Comparison of ENCODE assay signal across 26 mouse cellular contexts in genomic region chr7:126463547-126463946, GRCm38 (mm10). TPM values are rescaled to one million over a fixed set of nuclear protein-coding genes. Genes with fewer than 3 reads are reported as not detected.
DNase-seq lines count a peak whose midpoint lies in the region; ATAC-seq lines count a peak whose summit lies in the region.
"Had no signal": no experiment of that assay in that cellular context is flagged by ENCODE, and none has a peak within 500 bp of the region (broad histone marks: within the 10 kb centered on the region; RNA-seq: fewer than 3 reads in every experiment).

No protein-coding gene starts in this region.

- peaks cover 100% of the 10 kb centered on the region for H3K4me1 ChIP-seq in megakaryocyte, embryonic 14.5 days
- H3K4me1 ChIP-seq in limb, embryonic 12.5 days (replicated peaks), result peaks cover 37% of the 10 kb centered on the region
- H3K4me1 ChIP-seq: forebrain, embryonic 12.5 days; neural tube, embryonic 15.5 days had no signal

- H3K27ac ChIP-seq in limb, embryonic 12.5 days, result peak overlapping the region; percentile 51
- H3K27ac ChIP-seq: forebrain, embryonic 12.5 days; hindbrain, embryonic 10.5 days; hindbrain, postnatal 0 days; intestine, embryonic 15.5 days; lung, embryonic 15.5 days; neural tube, embryonic 15.5 days; stomach, embryonic 15.5 days had no signal

- peak overlapping the region; percentile 35; the same call in 1 of the 2 replicates for H3K9ac ChIP-seq in limb, embryonic 12.5 days (replicated peaks)
- H3K9ac ChIP-seq: forebrain, embryonic 12.5 days; intestine, embryonic 15.5 days; lung, embryonic 15.5 days; neural tube, embryonic 15.5 days; stomach, embryonic 15.5 days had no signal

- H3K27me3 ChIP-seq in megakaryocyte, embryonic 14.5 days (replicated peaks), result peaks cover 6% of the 10 kb centered on the region
- H3K27me3 ChIP-seq in limb, embryonic 12.5 days, result peaks cover 6% of the 10 kb centered on the region; the same call in 1 of the 2 replicates
- H3K27me3 ChIP-seq: intestine, embryonic 15.5 days; lung, embryonic 15.5 days; neural tube, embryonic 15.5 days; stomach, embryonic 15.5 days had no signal

- ATAC-seq in megakaryocyte, adult 5-6 weeks (ENCODE audit: poor library complexity, severe bottlenecking), result no peak
- no peak for ATAC-seq in limb, embryonic 12.5 days (ENCODE audit: insufficient number of reproducible peaks, insufficient read depth, low FRiP score, low TSS enrichment, low read depth)
- ATAC-seq: hindbrain, postnatal 0 days; intestine, embryonic 15.5 days had no signal

- 39% methylated on average over 4 of the region's 4 CpGs for WGBS in limb, embryonic 12.5 days

- H3K9me3 ChIP-seq in megakaryocyte, embryonic 14.5 days, result no peaks in the 10 kb centered on the region
- H3K9me3 ChIP-seq in limb, embryonic 12.5 days, result no peaks in the 10 kb centered on the region
- H3K9me3 ChIP-seq: forebrain, embryonic 12.5 days; G1E; hindbrain, embryonic 10.5 days; intestine, embryonic 15.5 days; lung, embryonic 15.5 days; neural tube, embryonic 15.5 days; stomach, embryonic 15.5 days had no signal

- peak overlapping the region; percentile 80 for H3K4me3 ChIP-seq in megakaryocyte, embryonic 14.5 days (replicated peaks)
- no peak overlapping the region for H3K4me3 ChIP-seq in limb, embryonic 12.5 days (replicated peaks)
- H3K4me3 ChIP-seq: erythroblast, embryonic 14.5 days; forebrain, embryonic 12.5 days; hindbrain, embryonic 10.5 days; intestine, embryonic 15.5 days; lung, embryonic 15.5 days; neural tube, embryonic 15.5 days; stomach, embryonic 15.5 days had no signal

- peaks cover 78% of the 10 kb centered on the region for H3K36me3 ChIP-seq in megakaryocyte, embryonic 14.5 days (replicated peaks; ENCODE audit: low read length)
- peaks cover 27% of the 10 kb centered on the region for H3K36me3 ChIP-seq in limb, embryonic 12.5 days

- peak overlapping the region; percentile 21; the same call in 1 of the 2 replicates for H3K4me2 ChIP-seq in limb, embryonic 12.5 days
- H3K4me2 ChIP-seq: forebrain, embryonic 12.5 days; intestine, embryonic 15.5 days; liver, embryonic 11.5 days; lung, embryonic 15.5 days; neural tube, embryonic 15.5 days; stomach, embryonic 15.5 days had no signal

- peak; percentile 71 for DNase-seq in gastrocnemius, adult 18-20 months (ENCODE audit: low spot score)
- DNase-seq in gastrocnemius, postnatal 36 days, result no peak
- DNase-seq in urinary bladder, postnatal 10 days (ENCODE audit: low spot score), result no peak
- DNase-seq in adrenal gland, postnatal 14 days, result no peak
- DNase-seq in heart, adult 9 months (ENCODE audit: low spot score in 2 of 2), result no peak
- DNase-seq: adrenal gland, adult 8-10 months; cerebellum, adult 8-10 months; cerebellum, postnatal 25 days; kidney, adult 2 months; left cerebral cortex, postnatal 4 days; midbrain, embryonic 14.5 days; retina, postnatal 1 day; right cerebral cortex, postnatal 14 days had no signal

- intact Hi-C loops in gastrocnemius, postnatal 36 days (cut with DNase I), result no loop called here

RNA-seq across cellular contexts. Expression of gene Atp2a1, which starts 0.6 kb away (rescaled TPM):
- total RNA-seq in gastrocnemius, adult 18-20 months (2021), result over 10,000 TPM; 23,271 to 27,147 TPM
- over 10,000 TPM; 23,125 to 24,213 TPM for total RNA-seq in gastrocnemius, postnatal 36 days (2021)
- polyA plus RNA-seq in megakaryocyte, embryonic 14.5 days (2012; ENCODE audit: insufficient read depth, low replicate concordance), result 1.1 and 1.4 TPM in 2 replicates
- total RNA-seq in megakaryocyte, adult 5-6 weeks (2015), result 0.07 and 0.52 TPM in 2 replicates
- not detected in 2 replicates for total RNA-seq in megakaryocyte, adult 5-6 weeks (2017)
- polyA plus RNA-seq in limb, embryonic 12.5 days (2016; fragmentation: Nextera tagmentation; extraction: Ambion mirVana), result 52.5 and 54.1 TPM in 2 replicates
- 0.33 and 0.68 TPM in 2 replicates for total RNA-seq in adrenal gland, postnatal 14 days (2021)
- total RNA-seq: G1E had no signal
- polyA plus RNA-seq: erythroblast, embryonic 14.5 days had no signal

RNA-seq across cellular contexts. Expression of gene Sh2b1, which starts 11.7 kb away (rescaled TPM):
- 10 to 100 TPM; 49.2 to 51.0 TPM for total RNA-seq in gastrocnemius, adult 18-20 months (2021)
- total RNA-seq in gastrocnemius, postnatal 36 days (2021), result 10 to 100 TPM; 36.8 to 43.4 TPM
- 94.0 and 146 TPM in 2 replicates for polyA plus RNA-seq in megakaryocyte, embryonic 14.5 days (2012; ENCODE audit: insufficient read depth, low replicate concordance)
- 18.2 and 20.6 TPM in 2 replicates for total RNA-seq in megakaryocyte, adult 5-6 weeks (2015)
- total RNA-seq in megakaryocyte, adult 5-6 weeks (2017), result 9.9 and 10.6 TPM in 2 replicates
- polyA plus RNA-seq in limb, embryonic 12.5 days (2016; fragmentation: Nextera tagmentation; extraction: Ambion mirVana), result 57.8 and 59.9 TPM in 2 replicates
- 52.3 and 56.4 TPM in 2 replicates for total RNA-seq in adrenal gland, postnatal 14 days (2021)

RNA-seq across cellular contexts. Expression of gene Tufm, which starts 23.6 kb away (rescaled TPM):
- 100 to 1,000 TPM; 118 to 124 TPM for total RNA-seq in gastrocnemius, adult 18-20 months (2021)
- total RNA-seq in gastrocnemius, postnatal 36 days (2021), result 100 to 1,000 TPM; 122 to 145 TPM
- polyA plus RNA-seq in megakaryocyte, embryonic 14.5 days (2012; ENCODE audit: insufficient read depth, low replicate concordance), result 19.3 and 43.5 TPM in 2 replicates
- 40.2 and 44.3 TPM in 2 replicates for total RNA-seq in megakaryocyte, adult 5-6 weeks (2015)
- 33.8 and 44.9 TPM in 2 replicates for total RNA-seq in megakaryocyte, adult 5-6 weeks (2017)
- polyA plus RNA-seq in limb, embryonic 12.5 days (2016; fragmentation: Nextera tagmentation; extraction: Ambion mirVana), result 137 and 140 TPM in 2 replicates
- 221 and 223 TPM in 2 replicates for total RNA-seq in adrenal gland, postnatal 14 days (2021)

RNA-seq across cellular contexts. Expression of gene Rabep2, which starts 35.0 kb away (rescaled TPM):
- 10 to 100 TPM; 10.6 to 13.1 TPM for total RNA-seq in gastrocnemius, adult 18-20 months (2021)
- 10 to 100 TPM; 13.8 to 14.0 TPM for total RNA-seq in gastrocnemius, postnatal 36 days (2021)
- polyA plus RNA-seq in megakaryocyte, embryonic 14.5 days (2012; ENCODE audit: insufficient read depth, low replicate concordance), result 97.9 and 143 TPM in 2 replicates
- 6.7 and 6.8 TPM in 2 replicates for total RNA-seq in megakaryocyte, adult 5-6 weeks (2015)
- total RNA-seq in megakaryocyte, adult 5-6 weeks (2017), result 21.4 and 25.0 TPM in 2 replicates
- polyA plus RNA-seq in limb, embryonic 12.5 days (2016; fragmentation: Nextera tagmentation; extraction: Ambion mirVana), result 37.1 and 37.7 TPM in 2 replicates
- total RNA-seq in adrenal gland, postnatal 14 days (2021), result 35.7 and 45.2 TPM in 2 replicates

RNA-seq across cellular contexts. Expression of gene Atxn2l, which starts 39.7 kb away (rescaled TPM):
- 10 to 100 TPM; 28.4 to 33.1 TPM for total RNA-seq in gastrocnemius, adult 18-20 months (2021)
- total RNA-seq in gastrocnemius, postnatal 36 days (2021), result 10 to 100 TPM; 25.8 to 29.9 TPM
- polyA plus RNA-seq in megakaryocyte, embryonic 14.5 days (2012; ENCODE audit: insufficient read depth, low replicate concordance), result 956 and 1,090 TPM in 2 replicates
- total RNA-seq in megakaryocyte, adult 5-6 weeks (2015), result 75.5 and 84.4 TPM in 2 replicates
- 26.1 and 40.5 TPM in 2 replicates for total RNA-seq in megakaryocyte, adult 5-6 weeks (2017)
- polyA plus RNA-seq in limb, embryonic 12.5 days (2016; fragmentation: Nextera tagmentation; extraction: Ambion mirVana), result 59.6 and 65.8 TPM in 2 replicates
- total RNA-seq in adrenal gland, postnatal 14 days (2021), result 90.3 and 96.7 TPM in 2 replicates

Comparison
In these comparisons a context has a peak if more than half of its experiments do, and no peak if none do; other contexts are left out.
1. RNA of gene Atp2a1, which starts 0.6 kb away (total RNA-seq): 23,271 to 27,147 TPM in gastrocnemius, adult 18-20 months and 23,125 to 24,213 TPM in gastrocnemius, postnatal 36 days; 0.33 to 0.68 TPM in adrenal gland, postnatal 14 days and 0.07 to 0.52 TPM in megakaryocyte, adult 5-6 weeks; every median in the first group is over 1,000 times any median in the second.